Mouse (Mus musculus): ENCODE measurements at regions not wholly inside any gene's neighbourhood (a gene's known extent, or its start where the extent isn't known, plus 50 kb on each side); places are given as distances from the start of the nearest gene placed in this dataset.

DNA sequence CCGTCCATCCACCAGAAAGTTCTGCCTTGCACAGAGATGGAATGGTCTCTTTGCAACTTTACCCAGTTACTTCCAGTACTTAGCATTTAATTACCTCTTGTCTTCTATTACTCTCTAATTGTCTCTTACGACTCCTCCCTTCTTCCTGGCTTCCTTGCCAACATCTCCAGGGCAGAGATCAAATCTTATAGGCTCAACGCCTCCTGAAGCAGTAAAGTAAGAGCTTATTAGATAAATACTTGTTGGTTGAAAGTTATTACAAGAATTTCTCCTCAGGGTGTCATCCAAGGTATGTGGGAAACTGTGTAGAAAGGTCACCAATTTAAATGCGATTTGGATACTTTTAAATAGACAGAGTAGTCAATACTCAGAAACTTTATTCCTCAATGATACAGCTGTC, 528.8 kb downstream of the 1810013L24Rik start:
- no peak for DNase-seq

DNA sequence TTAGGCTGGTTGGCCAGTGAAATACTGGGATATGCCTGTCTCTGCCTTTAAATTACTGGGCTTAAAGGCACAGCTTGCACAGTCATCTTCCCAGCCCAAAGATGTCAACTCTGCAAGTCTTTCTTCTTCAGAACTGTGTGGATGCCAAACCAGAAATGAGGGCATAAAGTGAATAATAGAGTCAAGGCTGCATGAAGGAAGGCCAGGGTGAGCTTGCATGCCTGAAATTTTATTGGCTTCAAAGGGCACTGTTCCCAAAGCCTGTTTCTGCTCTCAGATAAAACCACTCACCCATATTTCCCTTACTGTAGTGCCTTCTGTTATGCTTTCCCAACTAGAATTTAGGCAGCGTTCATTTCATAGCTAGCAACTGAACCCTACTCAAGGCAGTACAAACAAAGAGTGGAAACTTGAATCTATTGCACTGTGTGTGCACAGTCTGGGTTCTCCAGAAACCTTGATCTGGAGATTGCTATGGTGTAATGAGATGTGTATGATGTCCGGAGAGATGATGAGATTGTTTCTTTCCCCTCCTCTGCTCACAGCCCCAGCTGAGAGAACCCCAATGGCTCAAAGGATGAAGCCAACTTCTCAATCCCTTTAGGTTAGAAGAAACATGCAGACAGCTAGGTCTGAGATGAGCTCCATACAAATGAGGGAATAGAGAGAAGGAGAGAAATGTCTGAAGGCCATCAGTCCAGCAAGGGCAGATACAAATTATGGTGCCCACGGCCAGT, 529.7 kb downstream of the 1810013L24Rik start:
- no peak for DNase-seq

DNA sequence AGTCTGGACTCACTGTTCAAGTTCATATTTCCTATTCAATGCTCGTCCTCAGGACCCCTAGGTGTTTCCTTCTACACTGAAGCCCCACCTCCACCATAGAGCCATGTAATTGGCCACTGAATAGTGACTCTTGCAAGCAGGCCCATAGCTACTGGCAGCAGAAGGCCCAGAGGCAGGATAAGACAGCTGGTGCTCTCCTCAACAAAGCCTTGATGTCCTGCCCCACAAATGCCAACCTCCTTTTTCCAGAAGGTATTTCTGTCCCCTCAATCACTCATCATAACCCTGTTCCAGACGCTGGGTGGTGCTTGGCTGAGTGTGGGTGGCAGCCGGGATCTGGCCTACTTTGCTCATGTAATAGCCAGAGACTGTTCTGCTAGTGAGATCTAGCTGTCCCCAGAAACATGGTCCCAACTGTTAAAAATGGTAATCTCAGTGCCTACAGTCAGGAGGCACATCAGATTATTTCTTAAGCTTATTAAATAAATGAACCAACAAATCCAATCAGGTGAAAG, 530.9 kb downstream of the 1810013L24Rik start:
- no peak for DNase-seq

DNA sequence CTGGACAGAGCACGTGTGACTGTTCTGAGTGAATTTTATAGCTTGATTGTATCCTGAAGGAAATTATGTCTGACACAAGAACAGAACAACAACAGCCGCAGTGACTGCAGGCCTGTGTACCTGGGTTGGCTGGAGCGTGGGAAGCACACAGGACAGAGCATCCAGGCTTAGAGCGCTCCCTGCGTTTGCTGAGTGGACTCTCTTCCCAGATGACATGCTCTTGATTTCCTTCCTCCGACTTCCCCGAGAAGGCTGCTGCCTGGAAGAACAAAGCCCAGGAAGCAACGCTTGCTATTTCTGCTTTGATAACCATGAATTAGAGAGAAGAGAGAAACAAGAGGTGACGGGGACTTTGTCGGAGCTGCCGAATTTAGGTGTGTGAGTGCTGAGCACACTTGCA, 532.2 kb downstream of the 1810013L24Rik start:
- no peak for DNase-seq

DNA sequence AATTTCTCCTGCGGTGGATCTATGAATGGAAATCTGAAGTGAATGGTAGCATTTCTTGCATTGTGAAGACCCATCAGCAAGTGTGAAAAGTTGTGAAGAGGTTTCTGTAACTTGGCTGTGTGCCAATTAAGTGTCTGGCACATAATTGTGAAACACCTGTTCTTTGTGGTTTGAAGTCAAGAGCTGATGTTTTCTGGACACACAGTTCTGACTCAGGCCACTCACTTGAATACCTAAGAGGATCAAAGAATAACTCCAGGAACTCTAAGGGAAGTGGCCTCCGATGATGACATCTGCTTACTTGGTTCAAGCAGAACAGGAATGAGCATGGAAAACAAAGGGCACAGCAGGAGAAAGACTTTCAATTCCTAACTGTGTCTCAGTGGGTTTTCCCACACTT, 534.2 kb downstream of the 1810013L24Rik start:
- peak; percentile 14 for DNase-seq

DNA sequence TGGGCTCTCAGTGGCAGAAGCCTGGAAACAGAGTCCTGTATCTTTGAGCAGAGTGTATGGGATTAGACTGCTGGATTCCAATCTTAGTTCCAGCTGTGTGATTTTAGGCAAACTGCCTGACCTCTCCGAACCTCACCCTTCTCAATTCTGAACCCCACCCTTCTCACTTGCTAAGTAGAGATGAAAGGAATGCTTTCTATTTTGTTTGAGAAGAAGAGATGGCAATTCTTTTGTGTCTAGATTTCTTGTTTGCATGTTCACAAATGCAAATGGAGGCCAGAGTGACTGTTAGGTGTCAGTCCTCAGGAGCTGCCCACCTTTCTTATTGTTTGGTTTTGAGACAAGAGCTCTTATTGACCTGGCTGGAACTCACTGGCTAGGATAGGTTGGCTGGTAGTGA, 561.1 kb downstream of the 1810013L24Rik start:
- DNase-seq, result no peak

DNA sequence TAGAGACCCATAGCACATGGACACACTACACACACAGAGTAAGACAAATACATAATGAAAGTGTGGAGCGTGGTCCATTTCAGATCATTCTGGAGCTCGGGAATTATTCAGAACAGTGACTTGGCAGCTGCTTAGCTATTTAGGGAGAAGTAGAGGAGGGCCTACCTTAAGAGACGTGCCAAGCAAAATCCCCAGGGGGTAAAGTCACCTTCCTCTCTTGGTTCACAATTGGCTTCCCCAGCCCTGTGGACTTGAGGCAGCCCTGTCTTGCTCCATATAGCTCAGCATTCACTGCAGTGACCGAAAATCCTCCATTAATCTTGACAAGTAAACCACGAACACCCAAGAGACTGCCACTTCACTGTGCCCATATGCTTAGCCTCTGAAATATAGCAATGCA, 574.8 kb downstream of the 1810013L24Rik start:
- no peak for DNase-seq

DNA sequence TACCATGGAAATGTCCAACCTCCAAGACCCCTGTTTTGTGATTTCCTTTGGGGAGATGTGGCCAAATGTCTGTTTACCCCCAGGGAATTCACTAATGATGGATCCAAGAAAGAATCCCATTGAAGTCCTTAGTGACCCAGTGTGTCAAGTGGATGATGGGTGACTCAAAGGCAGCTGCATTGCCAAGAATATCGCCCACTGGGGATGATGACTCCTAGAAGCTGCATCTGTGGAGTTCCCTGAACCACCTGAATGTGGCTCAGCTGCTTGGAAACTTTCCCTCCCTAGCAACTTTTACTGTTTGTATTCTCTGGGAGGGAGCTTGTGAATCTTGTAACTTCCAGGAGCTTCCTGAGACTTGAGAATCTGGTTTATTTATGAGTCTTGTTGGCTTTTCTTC, 578.3 kb downstream of the 1810013L24Rik start:
- DNase-seq, result no peak

DNA sequence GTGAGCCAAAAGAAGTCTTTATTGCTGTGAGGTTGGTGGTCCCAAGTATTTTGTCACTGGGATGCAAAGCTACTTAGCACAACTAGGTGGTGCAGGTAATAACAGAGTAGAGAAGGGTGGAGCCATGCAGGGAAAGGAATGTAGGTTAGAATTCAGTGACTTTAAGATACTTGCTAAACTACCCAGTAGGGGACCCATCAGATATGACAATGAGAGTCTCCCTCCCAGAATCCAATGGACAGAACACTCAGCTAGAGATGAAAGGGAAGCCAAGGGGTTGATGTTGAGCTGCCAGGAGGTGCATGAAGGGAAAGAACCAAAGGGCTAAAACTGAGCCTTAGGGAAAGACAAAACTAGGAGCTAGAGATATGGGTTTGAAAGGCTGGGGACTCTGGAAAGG, 564.9 kb downstream of the Grin2a start:
- DNase-seq, result no peak

DNA sequence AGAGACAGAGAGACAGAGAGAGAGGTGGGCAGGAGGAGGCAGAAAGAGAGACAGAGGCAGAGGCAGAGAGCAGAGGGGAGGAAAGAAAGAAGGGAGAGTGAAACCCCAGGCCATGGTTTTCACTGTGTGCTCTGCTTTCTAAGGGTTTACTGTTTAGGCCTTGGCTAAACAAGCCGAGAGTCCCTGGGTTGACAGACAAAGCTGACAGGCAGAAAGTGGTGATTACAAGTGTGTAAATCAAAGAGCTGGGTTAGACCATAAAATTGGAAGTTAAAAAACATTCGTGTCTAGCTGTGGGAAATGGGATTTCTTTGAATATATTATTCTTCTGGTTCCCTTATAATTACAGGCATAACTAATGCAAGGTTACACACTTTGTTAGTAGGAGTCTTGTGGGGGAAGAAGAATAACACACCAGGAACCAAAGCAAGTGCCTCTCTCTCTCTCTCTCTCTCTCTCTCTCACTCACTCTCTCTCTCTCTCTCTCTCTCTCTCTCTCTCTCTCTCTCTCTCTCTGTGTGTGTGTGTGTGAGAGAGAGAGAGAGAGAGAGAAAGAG, 556.0 kb downstream of the Grin2a start:
- DNase-seq, result no peak

DNA sequence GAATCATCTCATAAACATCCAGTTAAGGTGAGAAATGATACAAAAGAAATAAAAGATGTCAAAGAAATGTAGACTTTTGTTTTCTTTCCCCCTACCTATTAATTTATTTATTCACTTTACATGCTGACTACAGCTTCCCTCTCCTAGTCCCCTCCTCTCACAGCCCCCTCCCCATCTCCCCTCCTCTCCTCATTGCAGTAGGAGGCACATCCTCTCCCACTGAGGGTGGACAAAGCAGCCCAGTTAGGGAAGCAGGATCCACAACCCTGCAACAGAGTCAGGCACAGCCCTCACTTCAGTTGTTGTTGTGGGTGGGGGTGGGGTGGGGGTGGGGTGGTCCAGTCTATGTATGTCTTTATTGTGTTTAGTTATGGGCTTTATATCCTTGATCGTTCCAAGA, 555.5 kb downstream of the Grin2a start:
- DNase-seq, result no peak

DNA sequence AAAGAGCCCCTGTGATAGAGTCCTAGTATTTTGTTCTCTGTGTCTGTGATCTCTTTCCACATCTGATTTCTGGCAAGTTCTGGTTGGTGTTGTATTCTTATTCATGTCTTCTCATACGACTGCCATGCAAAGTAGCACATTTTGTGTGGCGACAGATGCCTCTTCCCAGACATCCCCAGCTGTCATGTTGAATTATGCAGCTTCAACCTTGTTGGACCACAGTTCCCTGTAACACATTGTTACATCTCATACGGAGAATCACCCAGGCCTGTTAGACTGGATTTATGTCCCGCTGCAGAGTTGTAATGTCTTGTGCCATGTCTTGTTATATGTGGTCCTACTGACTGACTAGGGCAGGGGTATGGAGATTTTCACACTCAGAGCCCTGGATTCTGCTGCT, 543.3 kb downstream of the Grin2a start:
- no peak for DNase-seq

DNA sequence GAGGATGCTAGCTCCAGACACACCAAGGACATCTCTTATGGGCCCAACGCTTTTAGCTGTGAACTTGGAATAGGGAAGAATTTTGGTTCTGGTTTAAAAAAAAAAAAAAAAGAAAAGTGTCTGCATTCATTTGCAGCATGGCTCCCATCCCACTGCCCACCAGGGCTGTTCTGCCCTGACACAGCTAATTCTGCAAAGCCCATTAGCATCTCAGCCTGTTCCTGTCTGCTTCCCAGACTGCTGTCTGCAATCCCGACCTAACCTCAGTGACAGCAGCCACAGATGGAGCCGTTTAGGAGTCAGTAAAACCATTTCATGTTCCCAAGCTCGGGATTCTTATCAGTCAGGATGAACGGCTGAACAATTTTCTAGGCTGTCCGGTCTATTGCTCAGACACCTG, 537.8 kb downstream of the Grin2a start:
- DNase-seq, result no peak

DNA sequence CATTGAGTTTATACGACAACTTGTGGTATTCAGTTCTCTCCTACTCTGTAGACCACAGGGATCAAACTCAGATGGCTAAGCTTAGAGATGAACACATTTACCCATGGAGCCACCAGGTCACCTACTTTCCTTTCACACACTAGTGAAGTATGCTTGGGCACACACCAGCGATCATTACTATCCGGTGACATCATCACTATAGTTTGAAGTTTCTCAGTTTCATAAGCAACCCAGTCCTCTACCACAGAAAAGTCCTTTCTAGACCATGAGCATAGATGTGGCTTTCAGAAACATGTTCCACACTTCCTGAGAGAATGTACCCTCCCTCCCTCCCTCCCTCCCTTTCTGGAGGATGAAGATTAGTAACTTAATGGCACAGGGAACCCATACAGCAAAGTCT, 532.9 kb downstream of the Grin2a start:
- no peak for DNase-seq

DNA sequence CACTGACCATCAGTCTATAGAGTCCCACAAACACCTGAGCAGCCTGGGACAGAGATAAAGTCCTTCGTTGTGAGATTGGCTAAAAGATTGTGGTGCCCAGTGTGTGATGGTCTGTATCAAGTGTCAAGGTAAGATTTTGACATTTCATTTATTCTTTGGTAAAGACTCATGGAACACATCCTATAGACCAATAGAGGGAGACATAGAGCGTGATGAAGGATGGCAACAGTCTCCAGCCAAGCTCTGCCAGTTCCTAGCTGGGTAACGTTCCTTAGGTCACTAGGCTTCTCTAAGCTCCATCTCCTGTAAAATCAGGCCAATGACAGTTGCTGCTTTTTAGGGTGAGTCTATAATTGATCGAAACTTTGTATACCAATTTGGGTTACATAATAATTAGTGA, 526.0 kb downstream of the Grin2a start:
- DNase-seq, result no peak

DNA sequence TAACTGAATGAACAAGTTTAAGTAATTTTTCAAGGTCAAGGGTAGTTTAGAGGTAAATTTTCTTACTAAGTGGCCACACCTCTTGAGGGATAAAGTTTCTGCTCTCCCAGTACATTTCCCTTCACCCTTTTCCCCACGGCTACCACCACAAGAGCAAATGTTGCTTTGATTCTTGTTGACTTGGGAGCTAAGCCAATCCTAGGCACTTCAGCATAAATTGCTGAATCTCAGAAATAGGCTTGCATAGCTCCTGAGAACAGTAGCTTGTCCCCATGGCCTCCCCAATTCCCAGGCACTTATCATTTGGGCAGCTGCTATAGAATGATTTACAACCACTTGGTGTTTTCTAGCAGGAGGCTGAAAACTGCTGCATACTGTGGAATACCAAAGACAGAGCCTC, 510.1 kb downstream of the Grin2a start:
- no peak for DNase-seq

DNA sequence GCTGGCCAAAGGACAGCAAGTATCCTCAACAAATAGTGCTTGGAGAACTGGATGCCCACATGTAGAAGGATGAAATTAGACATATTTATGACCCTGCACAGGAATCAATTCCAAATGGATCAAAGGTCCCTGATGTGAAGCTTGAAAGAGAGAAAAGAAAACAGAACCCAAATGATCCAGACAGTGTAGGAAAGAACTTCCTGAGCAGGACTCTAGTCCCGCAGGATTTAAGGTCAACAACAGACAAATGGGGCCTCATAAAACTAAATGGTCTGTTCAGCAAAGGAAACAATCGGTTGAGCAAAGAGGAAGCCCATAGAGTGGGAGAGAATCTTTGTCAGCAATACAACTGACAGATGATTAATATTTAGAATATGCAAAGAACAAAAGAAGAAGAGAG, 497.1 kb downstream of the Grin2a start:
- no peak for DNase-seq

DNA sequence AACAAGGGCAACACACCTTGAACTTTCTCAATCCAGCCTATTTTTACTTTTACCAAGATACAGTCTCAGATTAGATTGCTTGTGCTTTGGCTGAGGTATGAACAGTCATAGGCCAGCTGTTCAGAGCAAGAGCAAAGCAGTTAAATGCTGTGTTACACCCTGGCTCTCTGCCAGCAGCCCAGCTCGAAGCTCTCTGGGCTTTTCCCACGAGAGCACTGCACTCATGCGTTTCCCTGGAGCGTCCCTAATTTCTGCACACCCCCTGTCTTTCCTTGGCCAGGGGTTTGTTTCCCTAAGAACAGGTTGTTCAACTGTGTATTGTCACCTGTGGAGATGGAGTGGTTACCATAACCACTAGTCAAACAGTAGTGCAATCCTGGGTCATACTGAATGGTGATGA, 493.6 kb downstream of the Grin2a start:
- DNase-seq, result peak; percentile 61

DNA sequence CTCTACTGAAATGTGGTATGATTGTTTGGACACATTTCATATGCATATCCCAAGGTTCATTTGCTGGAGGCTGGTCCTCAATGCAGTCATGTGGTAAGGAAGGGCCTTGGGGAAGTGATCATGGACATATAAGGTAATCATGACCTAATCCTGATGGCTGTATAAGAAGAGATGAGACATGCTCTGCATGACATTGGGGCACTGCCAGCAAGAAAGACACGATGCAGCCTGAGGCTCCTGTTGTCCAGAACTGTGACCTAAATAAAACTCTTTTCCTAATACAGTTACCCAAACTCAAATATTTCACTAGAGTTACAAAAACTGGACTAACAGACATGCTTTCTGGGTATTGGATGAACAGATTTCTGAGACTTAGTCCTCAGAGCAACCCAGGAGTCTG, 485.7 kb downstream of the Grin2a start:
- DNase-seq, result no peak

DNA sequence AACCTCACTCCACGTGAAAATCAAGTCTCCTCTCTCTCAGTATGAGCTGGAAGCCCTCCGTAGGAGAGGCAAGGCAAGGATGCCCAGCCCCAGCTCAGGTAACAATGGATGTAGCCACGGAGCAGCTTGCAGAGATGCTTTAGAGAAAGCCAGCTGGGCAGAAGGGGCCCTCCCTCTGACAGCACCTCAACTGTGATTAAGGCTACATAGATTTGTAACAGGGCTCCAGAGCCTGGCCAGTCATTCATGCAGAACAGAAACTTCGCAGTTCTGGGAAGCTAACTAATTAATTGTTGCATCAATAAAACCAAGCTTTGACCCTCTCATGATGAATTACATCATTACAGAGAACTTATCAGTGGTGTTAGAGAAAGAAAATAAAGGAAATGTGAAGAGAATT, 480.8 kb downstream of the Grin2a start:
- DNase-seq, result no peak

All from lung, postnatal 14 days (tissue).